Mouse (Mus musculus) left cerebral cortex, adult 2 months (tissue): ENCODE measurements at regions not wholly inside any gene's neighbourhood (a gene's known extent, or its start where the extent isn't known, plus 50 kb on each side); places are given as distances from the start of the nearest gene placed in this dataset.
"Not testable (repeated sequence)": the region's sequence is repeated elsewhere in the genome, so short reads cannot be mapped to it uniquely, and the experiment has no call there.

Experiments used
- DNase-seq, 2 experiments: peaks; one replicate each; pipeline ENCODE4 v3.0.0; 2021 to 2022; ENCODE audit warnings: low spot score in 2 of 2, mixed read lengths in 1 of 2; ENCODE audit errors: extremely low spot score in 1 of 2
- H3K27ac ChIP-seq: fragments of 200-600 bp; 2 replicates; pipeline ENCODE4 v1.8.1; 2022
- H3K4me3 ChIP-seq: fragments of 200-600 bp; 2 replicates; pipeline ENCODE4 v1.8.1; 2022
- CTCF ChIP-seq: fragments of 200-600 bp; IDR thresholded peaks from 2 replicates; pipeline ENCODE4 v1.8.1; 2022; ENCODE audit warnings: antibody characterized with exemption, mild to moderate bottlenecking, moderate library complexity
- intact Hi-C: fragments of 180-260 bp; cut with DNase I; formaldehyde crosslinking; loops from one replicate; pipeline ENCODE4 v1.15.1; 2025

DNA sequence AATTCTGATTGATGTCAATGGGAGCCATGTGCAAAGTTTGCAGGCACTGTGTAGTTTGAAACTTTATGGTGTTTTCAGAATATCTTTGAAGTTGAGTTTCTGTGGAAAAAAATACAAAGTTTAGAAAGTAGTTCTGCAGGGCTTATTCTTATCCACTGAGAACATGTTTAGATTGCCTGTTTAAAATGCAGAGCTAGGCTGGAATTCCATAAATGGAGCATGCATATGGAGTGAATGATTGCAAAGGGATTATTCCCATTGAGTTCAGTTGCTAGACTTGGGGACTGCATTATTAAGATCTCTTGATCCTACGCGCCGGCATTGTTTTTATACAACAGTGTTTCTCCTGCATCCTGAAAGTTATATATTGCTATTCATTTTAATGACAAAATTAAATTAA is 397.8 kb upstream of the Gm21833 start:
- Histone ChIP-seq H3K4me3 (no peak overlapping the region), H3K27ac (no peak overlapping the region)
- no peak for DNase-seq
- intact Hi-C loops, result loop anchor here (5.0 to 10.0 kb wide), 6 partner anchors 132 to 1937 kb away; no protein-coding TSS in a partner anchor
- no peak for TF ChIP-seq CTCF

DNA sequence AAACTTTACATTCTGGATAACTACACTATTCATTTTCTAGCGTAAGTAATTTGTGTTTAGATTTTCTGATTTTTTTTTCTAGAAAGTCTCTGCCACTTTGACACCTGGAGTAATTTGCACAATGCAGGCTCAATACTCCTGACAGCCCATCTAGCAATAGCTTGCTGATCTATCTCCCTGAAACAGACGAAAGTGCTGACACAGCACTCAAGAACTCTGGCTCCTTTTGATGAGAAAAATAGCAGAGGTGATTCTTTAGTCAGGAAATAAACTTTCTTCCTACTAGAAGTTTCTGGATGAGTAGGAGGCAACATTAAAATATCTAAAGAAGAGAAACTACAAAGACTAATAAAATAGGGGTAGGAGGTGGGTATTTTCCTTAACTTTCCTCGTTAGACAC is 397.1 kb upstream of the Gm21833 start:
- no peak for TF ChIP-seq CTCF
- DNase-seq, result no peak
- Histone ChIP-seq H3K4me3 (no peak overlapping the region), H3K27ac (no peak overlapping the region; the same call in 1 of the 2 replicates)
- intact Hi-C loops, result loop anchor here (5.0 to 10.0 kb wide), 6 partner anchors 131 to 1936 kb away; no protein-coding TSS in a partner anchor

DNA sequence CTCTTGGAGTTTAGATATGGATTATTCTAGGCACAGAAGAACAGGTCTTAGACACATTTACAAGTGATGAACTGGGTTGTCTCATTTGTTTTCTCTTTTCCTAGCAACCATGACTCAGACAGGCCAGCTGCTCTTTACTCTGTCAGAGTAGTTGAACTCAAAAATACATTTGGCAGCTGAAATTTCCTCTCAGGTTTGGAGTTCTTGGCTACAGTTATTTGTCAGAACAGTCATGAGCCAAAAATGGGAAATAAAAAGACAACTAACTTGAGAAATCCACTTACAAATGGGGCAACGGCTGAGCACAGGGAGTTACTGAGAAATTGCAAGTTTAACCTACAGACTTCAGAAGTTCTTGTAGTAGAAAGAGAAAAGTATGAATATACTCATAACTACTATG is 396.4 kb upstream of the Gm21833 start:
- intact Hi-C loops, result loop anchor here (5.0 to 10.0 kb wide), 6 partner anchors 130 to 1935 kb away; no protein-coding TSS in a partner anchor
- Histone ChIP-seq H3K27ac (no peak overlapping the region; the same call in 1 of the 2 replicates), H3K4me3 (no peak overlapping the region)
- no peak for TF ChIP-seq CTCF
- peak; percentile 11 to 35 for DNase-seq

DNA sequence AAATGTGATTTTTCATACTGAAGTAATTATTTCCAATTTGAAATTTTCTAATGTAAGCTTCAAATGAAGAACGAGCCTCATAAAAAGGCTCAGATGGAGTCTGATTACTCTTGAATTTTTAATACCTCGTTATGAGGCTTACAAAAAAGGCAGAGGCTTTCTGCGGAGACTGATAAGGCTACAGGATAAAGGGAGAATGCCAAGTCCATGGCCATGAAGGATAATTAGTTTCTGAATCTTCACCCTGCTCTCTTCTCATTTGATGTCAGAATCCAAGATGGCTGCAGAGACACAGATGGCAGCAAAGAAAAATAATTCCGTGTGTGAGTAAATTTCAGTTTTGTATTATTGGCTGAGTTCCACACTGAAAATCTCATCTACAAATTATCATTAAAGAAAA is 367.3 kb upstream of the Gm21833 start:
- TF ChIP-seq CTCF, result no peak
- Histone ChIP-seq H3K27ac (no peak overlapping the region), H3K4me3 (no peak overlapping the region)
- intact Hi-C loops, result no loop called here
- DNase-seq, result no peak

DNA sequence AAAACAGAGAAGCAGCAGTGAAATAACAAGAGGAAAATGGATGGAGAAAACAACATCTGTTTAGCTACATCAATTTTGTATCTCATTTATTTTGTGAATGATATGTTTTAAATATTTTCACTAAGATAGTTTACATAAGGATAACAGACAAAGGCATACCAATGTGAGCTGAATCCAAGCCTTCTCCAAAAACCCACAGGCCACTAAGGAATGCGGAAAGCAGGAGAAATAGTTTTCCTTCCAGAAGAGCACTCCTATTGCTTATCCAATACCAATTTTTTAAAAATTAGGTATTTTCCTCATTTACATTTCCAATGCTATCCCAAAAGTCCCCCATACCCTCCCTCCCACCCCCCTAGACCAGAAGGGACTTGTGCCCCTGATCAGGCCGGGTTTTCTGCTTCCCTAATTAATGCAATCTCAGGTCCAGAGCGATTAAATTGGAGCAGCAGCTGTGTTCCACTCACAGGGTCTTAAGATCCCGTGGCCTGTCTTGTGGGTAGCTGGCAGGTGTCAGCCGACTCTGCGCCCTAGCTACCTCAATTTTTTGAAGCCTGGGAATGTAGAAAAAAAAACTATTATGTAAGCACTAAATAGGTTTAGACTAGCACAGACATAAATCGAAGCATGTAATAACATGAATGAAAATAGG is 357.3 kb upstream of the Gm21833 start:
- no peak for DNase-seq
- intact Hi-C loops, result no loop called here
- H3K27ac ChIP-seq, result no peak overlapping the region
- H3K4me3 ChIP-seq, result no peak overlapping the region
- TF ChIP-seq CTCF, result no peak

DNA sequence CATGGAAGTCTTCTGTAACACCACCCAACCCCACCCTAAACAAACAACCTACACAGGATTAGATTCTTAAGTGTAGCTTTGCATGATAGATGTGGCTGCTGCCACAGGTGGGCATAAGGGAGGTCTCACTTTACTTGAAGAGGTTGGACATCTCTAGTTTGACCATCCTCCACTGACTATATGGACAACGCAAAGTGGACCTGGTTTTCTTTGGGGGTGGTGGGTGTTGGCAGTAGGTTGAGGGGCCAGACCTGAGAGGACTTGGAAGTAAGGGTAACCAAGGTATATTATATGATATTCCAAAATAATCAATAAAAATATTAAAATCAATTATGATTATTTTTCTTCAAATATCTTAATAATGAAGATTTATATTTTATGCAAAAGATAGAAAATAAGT is 307.8 kb upstream of the Gm21833 start:
- no peak for DNase-seq
- no peak for TF ChIP-seq CTCF
- Histone ChIP-seq H3K27ac (no peak overlapping the region), H3K4me3 (no peak overlapping the region)
- intact Hi-C loops, result loop anchor here (5.0 to 10.0 kb wide), 2 partner anchors 1188 to 1614 kb away; no protein-coding TSS in a partner anchor

DNA sequence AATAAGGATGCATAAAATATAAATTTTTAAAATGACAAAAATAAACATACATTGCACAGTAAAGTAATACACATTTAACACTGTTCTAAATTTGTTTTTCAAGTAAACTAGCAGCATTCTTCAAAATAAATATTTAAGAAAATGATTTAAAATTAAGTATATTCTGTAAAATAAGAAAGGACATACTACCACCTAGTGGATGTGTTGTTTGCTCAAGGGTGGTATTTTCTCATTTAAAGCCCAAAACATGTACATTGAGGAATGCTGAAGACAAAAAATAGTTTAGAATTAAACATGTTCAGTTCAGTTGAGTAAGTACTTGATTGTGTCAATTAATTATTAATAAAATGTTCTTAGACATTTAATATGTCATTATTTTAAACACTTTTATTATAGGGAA is 306.6 kb upstream of the Gm21833 start:
- Histone ChIP-seq H3K27ac (no peak overlapping the region), H3K4me3 (no peak overlapping the region)
- intact Hi-C loops, result loop anchor here (5.0 to 10.0 kb wide), 2 partner anchors 1189 to 1613 kb away; no protein-coding TSS in a partner anchor
- TF ChIP-seq CTCF, result peak; percentile 63
- no peak for DNase-seq

DNA sequence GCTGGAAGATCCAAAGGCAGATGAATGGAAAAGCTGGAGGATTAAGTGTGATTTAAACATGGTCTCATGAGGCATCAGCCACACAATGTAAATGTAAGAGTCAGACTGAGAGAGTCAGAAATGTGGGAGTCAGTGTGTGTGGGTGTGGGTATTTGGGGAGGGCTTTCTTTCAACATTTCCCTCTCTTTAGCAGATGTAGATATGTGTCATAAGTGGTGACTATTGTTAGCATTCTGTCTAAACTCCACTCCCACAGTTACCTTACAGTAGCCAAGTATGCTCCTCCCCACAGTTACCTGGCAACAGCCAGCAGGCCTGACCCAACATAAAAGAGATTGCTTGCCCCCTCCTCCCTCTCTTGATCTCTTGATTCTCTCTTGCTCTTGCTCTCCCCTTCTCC is 263.8 kb upstream of the Gm21833 start:
- Histone ChIP-seq H3K4me3 (no peak overlapping the region), H3K27ac (no peak overlapping the region)
- intact Hi-C loops, result loop anchor here (5.0 kb wide), 1 partner anchor 132 kb away; no protein-coding TSS in a partner anchor
- DNase-seq, result no peak
- TF ChIP-seq CTCF, result no peak

DNA sequence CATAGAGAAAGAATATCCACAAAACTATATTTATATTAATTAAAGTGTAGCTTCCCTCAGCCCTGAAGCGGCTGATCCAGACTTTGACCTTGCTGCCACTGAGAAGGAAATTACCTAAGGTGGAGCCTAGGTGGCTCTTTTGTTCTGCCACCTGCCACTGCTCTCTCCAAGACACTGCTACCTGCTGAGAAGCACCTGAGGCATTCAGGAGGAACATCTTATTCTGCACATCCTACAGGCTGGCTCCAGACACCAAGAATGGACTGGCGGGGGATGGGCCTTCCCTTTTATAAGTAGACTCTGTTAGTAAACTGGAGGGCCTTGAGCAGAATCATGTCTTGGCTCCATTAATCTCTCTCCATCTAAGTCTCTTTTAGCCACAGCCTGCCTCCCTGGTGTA is 231.7 kb upstream of the Gm21833 start:
- DNase-seq, intact Hi-C loops, H3K4me3 ChIP-seq, H3K27ac ChIP-seq: not testable (repeated sequence)

DNA sequence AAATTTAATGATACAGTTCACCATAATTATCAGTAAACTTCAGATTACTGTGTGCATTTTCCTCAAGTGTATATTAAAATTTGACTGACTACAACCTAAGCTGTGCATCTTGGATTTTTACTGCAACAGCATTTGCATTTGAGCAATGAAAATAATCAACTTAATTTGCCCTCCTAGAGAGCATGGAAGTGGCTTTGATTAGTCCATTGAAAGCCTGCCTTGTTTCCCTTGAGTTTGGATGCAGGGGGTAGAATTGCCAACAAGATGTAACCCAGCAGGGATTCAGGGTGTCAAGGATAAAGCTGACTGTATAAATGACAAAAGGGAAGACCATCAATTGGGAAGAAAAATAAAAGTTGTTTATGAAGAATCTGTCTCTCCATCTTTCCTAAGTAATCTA is 226.1 kb upstream of the Gm21833 start:
- Histone ChIP-seq H3K4me3 (no peak overlapping the region), H3K27ac (no peak overlapping the region)
- no peak for TF ChIP-seq CTCF
- no peak for DNase-seq
- intact Hi-C loops, result no loop called here
